25 mouse cellular contexts compared by ENCODE assay signal in the genomic region with DNA sequence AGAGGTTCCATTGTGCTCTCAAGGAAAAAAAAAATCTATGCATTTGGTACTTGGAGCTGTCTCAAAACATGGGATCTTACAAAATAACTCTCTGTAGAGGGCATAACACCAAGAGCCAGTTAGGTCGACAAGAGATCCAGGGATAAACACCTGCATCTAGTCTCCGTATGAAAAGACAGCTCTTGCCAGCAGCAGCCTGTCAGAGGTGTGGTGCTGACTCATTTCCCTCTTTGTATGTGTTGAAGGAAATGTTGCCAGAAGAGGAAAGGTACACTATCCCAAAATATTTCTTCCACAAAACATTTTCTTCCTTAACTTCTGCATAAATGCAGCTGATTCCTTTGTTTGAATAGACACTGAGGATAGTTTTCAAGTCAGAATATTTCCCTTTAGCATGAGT.
DNase-seq lines count a peak whose midpoint lies in the region; TF ChIP-seq lines count a peak whose summit lies in the region.
"Had no signal": no experiment of that assay in that cellular context is flagged by ENCODE, and none has a peak within 500 bp of the region (broad histone marks: within the 10 kb centered on the region; RNA-seq: fewer than 3 reads in every experiment).

No protein-coding gene starts in this region.

- no peak overlapping the region for H3K9ac ChIP-seq in heart, adult 2 months (ENCODE audit: low read depth, low read length)
- H3K9ac ChIP-seq: embryonic facial prominence, embryonic 13.5 days; heart, embryonic 15.5 days; hindbrain, embryonic 14.5 days; kidney, embryonic 15.5 days; limb, embryonic 12.5 days; lung, embryonic 15.5 days; midbrain, embryonic 15.5 days; neural tube, embryonic 15.5 days had no signal

- WGBS in heart, adult 2 months: 25% methylated on average over 2 of the region's 2 CpGs
- 40% methylated on average over 2 of the region's 2 CpGs for WGBS in heart, embryonic 10.5 days

- H3K4me3 ChIP-seq in heart, adult 2 months: no peak overlapping the region
- H3K4me3 ChIP-seq in heart, embryonic 10.5 days: no peak overlapping the region
- H3K4me3 ChIP-seq: embryonic facial prominence, embryonic 13.5 days; heart, embryonic 15.5 days; kidney, embryonic 15.5 days; limb, embryonic 12.5 days; lung, embryonic 15.5 days; midbrain, embryonic 10.5 days; midbrain, embryonic 15.5 days; neural tube, embryonic 15.5 days had no signal

- H3K36me3 ChIP-seq in heart, adult 2 months (ENCODE audit: control insufficient read depth, insufficient read depth, low read length): no peaks in the 10 kb centered on the region
- H3K36me3 ChIP-seq in heart, embryonic 10.5 days: no peaks in the 10 kb centered on the region
- H3K36me3 ChIP-seq: embryonic facial prominence, embryonic 13.5 days; heart, embryonic 15.5 days; kidney, embryonic 15.5 days; limb, embryonic 12.5 days; lung, embryonic 15.5 days; midbrain, embryonic 10.5 days; midbrain, embryonic 15.5 days; neural tube, embryonic 15.5 days had no signal

- peaks cover 2% of the 10 kb centered on the region for H3K4me1 ChIP-seq in heart, adult 2 months (ENCODE audit: control insufficient read depth, insufficient read depth, low read length)
- H3K4me1 ChIP-seq in heart, embryonic 10.5 days: no peaks in the 10 kb centered on the region
- H3K4me1 ChIP-seq: embryonic facial prominence, embryonic 13.5 days; heart, embryonic 15.5 days; kidney, embryonic 15.5 days; limb, embryonic 12.5 days; lung, embryonic 15.5 days; midbrain, embryonic 10.5 days; midbrain, embryonic 15.5 days; neural tube, embryonic 15.5 days had no signal

- H3K79me2 ChIP-seq in heart, adult 2 months (replicated peaks; ENCODE audit: control insufficient read depth, insufficient read depth, low read length): no peaks in the 10 kb centered on the region

- peak in 1 of 2 experiments; percentile 9 for DNase-seq in heart, adult 2 months
- no peak for DNase-seq in heart, embryonic 10.5 days (ENCODE audit: low spot score)
- peak; percentile 21 to 48 for DNase-seq in left cerebral cortex, postnatal 25 days (ENCODE audit: low spot score in 2 of 2)
- no peak for DNase-seq in left cerebral cortex, adult 11 months (ENCODE audit: low spot score)
- peak; percentile 61 for DNase-seq in brain, adult 2 months (ENCODE audit: low read depth, low spot score)
- peak; percentile 8 to 13 for DNase-seq in right cerebral cortex, postnatal 36 days (ENCODE audit: low spot score in 2 of 2)
- no peak for DNase-seq in adrenal gland, postnatal 14 days
- DNase-seq: adrenal gland, postnatal 25 days; cerebellum, adult 18-20 months; cerebellum, postnatal 10 days; gastrocnemius, postnatal 25 days; kidney, postnatal 25 days; retina, postnatal 1 day; spleen, adult 18-20 months; thymus, adult 18-20 months; thymus, postnatal 25 days had no signal

- no peak for TF ChIP-seq EP300 in heart, adult 2 months (IDR thresholded peaks at IDR 0.05; ENCODE audit: insufficient read depth, low read depth, low read length)

- intact Hi-C loops in heart, adult 2 months (cut with DNase I): no loop called here
- intact Hi-C loops in left cerebral cortex, postnatal 25 days (cut with DNase I): no loop called here

- TF ChIP-seq CTCF in heart, adult 2 months (IDR thresholded peaks at IDR 0.05): no peak

- no peaks in the 10 kb centered on the region for H3K9me3 ChIP-seq in heart, embryonic 10.5 days
- H3K9me3 ChIP-seq: embryonic facial prominence, embryonic 13.5 days; heart, embryonic 15.5 days; kidney, embryonic 15.5 days; limb, embryonic 12.5 days; lung, embryonic 15.5 days; midbrain, embryonic 10.5 days; midbrain, embryonic 15.5 days; neural tube, embryonic 15.5 days had no signal

- no peak for TF ChIP-seq POLR2A in heart, adult 2 months (IDR thresholded peaks at IDR 0.05; ENCODE audit: insufficient read depth, low read depth, low read length)

- peak overlapping the region; percentile 57 for H3K27ac ChIP-seq in heart, adult 2 months
- no peak overlapping the region for H3K27ac ChIP-seq in heart, embryonic 10.5 days
- H3K27ac ChIP-seq: embryonic facial prominence, embryonic 13.5 days; heart, embryonic 15.5 days; hindbrain, embryonic 14.5 days; kidney, embryonic 15.5 days; limb, embryonic 12.5 days; lung, embryonic 15.5 days; midbrain, embryonic 10.5 days; midbrain, embryonic 15.5 days; neural tube, embryonic 15.5 days had no signal

- H3K27me3 ChIP-seq in heart, adult 2 months (ENCODE audit: control insufficient read depth, insufficient read depth, low read length): no peaks in the 10 kb centered on the region
- H3K27me3 ChIP-seq in heart, embryonic 10.5 days (ENCODE audit: insufficient read depth, poor library complexity, severe bottlenecking): no peaks in the 10 kb centered on the region
- H3K27me3 ChIP-seq: embryonic facial prominence, embryonic 13.5 days; heart, embryonic 15.5 days; kidney, embryonic 15.5 days; limb, embryonic 12.5 days; lung, embryonic 15.5 days; midbrain, embryonic 15.5 days; neural tube, embryonic 15.5 days had no signal

Comparison
In these comparisons a context has a peak if more than half of its experiments do, and no peak if none do; other contexts are left out.
1. DNase-seq: peak in left cerebral cortex, postnatal 25 days (2 of 2), brain, adult 2 months (single experiment) and right cerebral cortex, postnatal 36 days (2 of 2); none in heart, embryonic 10.5 days (single experiment), left cerebral cortex, adult 11 months (single experiment) and adrenal gland, postnatal 14 days (single experiment).